Mouse (Mus musculus) kidney, adult 9 months (tissue): ENCODE measurements around the gene Scyl1.
A peak's percentile ranks its signal among the peaks of the same experiment; 100 is the strongest.
"Not testable (repeated sequence)": the region's sequence is repeated elsewhere in the genome, so short reads cannot be mapped to it uniquely, and the experiment has no call there.

Experiments
- DNase-seq: peaks from one replicate; pipeline ENCODE4 v3.0.0; 2022

Scyl1 gene

DNA sequence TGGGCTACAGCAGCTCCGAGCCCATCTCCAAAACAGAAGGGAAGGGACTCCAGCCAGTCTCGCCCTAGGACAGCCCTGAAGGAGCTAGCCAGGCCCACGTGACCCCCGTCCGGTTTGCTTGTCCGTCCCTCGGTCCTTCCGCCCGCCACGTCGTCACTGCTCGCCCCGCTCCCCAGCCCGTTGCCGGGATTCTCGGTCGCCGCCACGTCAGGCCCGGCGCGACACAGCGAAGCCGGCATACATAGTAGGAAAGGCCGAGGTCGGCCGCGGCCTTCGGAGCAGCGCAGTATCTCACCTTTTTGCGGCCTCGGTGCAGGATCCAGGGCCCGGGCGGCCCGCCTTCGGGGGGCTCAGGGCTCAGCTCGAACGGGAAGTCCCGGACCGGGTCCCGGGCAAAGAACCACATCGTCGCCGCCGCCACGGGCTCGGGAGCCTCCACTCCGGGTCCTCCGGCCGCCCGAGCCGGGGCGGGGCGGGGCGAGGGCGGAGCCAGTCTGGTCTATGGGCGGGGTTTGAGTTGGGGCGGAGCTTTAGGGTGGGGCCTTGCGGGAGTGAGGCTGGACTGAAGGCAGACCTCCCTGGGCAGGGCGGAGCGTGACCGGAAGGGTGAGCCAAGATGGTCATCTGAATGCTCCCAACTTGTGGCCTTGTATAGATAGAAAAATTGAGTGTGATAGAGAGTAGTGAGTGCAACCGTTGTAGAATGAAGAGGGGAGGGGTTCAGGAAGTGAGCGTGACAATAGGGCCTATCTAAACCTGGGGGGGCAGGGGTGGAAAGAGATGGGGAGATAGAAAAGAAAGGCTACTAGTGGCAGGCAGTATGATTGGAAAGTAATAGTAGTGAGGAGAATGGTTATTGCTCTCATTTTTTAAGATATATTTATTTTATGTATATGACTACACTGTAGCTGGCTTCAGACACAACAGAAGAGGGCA lies at the start of gene Scyl1:
Gene Scyl1 (minus strand): TSS at position 495 of the 936 bp plus-strand sequence.
- peak; percentile 98 for DNase-seq

DNA sequence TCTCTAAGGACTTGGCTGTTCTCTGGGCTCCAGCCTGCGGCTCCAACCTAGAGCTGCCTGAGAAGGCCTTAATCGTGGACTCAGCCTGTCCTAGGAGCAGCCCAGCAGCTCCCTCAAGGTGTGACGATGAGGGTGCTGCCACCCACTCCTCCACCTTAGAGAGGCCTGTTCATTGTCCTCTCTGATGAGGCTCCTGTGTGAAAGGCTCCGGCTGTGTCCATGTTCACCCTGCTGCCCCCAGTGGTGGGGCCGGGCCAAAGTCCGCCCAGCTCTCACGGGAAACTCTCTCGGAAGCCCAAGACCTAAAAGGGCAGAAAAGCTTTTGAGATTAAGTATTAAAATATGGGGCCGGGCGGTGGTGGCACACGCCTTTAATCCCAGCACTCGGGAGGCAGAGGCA lies 48.3 kb upstream of the Scyl1 start:
- peak; percentile 93 for DNase-seq

DNA sequence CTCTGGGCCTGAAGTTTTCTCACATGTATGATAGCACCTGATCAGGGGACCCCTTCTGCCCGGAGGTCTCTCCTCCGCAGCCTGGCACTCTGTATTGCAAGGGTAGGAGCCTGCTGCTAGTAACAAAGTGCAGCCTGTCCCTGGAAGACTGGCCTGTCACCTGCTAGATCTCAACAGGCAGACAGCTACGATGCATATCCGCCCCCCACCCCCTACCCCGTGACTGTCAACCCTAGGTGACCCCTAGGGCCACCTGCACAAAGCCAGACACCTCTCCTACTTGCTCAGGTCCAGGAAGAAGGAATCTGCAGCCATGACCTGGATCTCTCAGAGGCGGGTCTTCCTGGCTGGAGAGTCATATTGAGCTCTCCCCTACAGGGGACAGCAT lies 47.4 kb upstream of the Scyl1 start:
- no peak for DNase-seq

DNA sequence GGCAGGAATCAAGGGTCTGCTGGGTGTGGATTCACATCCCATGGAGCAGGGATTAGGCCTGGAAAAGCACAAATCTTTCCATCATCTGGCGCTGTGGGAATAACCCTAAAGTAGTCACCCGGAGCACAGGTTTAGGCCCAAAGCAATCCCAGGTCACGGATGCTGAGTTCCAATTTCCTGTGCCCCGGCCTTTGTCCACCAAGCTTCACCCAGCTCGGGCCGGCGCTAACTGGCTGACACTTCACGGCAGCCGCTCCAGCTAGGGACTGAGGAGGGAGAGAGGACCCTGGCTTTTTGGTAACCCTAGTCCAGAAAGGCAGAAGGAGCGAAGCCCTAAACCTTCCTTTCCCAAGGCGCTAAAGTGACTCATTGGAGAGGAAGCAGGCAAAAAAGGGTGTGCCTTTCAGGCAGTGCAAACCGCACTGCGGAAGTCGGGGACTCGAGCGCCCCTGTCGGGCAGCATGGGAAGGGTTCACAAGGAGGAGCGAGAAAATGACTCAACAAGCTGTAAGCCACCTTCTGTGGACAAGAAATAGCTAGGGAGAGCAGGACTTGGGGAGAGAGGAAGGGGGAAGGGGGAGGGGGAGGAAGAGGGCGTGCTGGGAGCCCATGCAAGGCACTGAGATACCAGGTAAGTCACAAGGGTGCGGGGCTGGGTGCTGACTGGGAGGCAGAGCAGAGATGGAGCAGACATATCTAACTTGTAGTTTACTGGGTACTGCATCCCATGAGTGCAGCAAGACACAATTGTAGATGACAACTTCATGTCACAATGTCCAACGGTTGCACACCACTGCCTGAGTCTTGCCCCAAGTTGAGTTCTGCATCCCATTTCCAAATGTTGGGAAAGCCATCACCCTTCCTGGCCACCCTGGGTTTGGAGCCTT lies 46.7 kb upstream of the Scyl1 start:
- peak; percentile 93 for DNase-seq

DNA sequence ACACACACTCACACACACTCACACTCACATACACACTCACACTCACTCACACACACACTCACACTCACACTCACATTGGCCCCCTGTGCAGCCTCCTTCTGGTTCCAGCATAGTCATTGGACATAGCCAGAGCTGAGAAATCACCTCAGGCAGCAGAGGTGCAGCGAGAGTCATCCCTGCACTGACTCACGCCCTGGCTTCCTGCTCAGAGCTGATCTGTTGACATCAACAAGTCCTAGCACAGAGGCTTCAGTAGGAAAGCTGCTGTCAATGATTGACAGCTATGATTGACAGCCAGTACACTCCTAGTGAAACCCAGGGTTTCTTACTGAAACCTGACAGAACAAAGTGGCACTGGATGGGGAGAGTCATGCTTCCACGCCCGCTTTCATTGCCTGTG lies 44.7 kb upstream of the Scyl1 start:
- DNase-seq: peak; percentile 93

DNA sequence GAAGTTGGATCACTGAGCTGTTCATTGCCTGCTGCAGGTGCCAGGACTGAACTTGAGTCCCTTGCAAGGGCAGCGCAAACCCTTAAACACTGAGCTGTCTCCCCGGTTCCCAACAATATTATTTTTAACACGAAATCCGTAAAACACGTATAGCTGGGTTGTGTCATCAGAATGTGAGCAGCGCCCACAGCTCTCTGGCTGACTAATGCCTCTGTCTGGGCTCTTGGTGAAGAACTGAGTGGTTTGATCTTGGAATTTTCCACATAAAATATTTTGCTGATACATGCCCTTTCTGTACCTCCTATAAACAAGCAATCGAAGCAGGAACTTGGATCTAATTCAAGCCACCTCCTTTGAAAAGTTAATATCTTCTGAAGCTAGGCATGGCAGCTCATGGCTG lies 43.8 kb upstream of the Scyl1 start:
- DNase-seq: peak; percentile 78

DNA sequence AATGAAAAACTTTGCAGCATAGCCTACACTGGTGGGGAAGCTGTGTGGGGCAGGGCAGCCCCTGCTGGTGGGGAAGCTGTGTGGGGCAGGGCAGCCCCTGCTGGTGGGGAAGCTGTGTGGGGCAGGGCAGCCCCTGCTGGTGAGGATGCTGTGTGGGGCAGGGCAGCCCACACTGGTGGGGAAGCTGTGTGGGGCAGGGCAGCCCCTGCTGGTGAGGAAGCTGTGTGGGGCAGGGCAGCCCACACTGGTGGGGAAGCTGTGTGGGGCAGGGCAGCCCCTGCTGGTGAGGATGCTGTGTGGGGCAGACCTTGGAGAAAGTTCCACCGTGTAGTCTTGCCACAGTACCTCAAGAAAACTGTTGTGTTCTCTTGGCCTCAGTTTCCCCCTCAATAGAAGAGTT lies 42.8 kb upstream of the Scyl1 start:
- DNase-seq: not testable (repeated sequence)

DNA sequence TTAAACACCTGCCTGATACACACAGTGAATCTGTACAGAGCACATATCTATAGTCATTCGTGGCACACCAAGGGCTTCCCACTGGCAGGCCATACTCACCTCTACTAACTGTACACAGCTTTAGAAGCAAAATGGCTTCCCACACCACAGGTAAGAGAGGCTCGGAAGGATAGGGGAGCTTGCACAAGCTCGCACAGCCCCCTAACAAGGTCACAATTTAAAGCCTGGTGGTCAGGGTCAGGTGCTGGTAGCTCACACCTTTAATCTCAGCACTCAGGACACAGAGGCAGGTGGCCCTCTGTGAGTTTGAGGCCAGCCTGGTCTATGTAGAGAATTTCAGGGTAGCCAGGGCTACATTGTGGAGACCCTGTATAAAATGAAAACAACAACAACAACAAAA lies 42.3 kb upstream of the Scyl1 start:
- DNase-seq: no peak

DNA sequence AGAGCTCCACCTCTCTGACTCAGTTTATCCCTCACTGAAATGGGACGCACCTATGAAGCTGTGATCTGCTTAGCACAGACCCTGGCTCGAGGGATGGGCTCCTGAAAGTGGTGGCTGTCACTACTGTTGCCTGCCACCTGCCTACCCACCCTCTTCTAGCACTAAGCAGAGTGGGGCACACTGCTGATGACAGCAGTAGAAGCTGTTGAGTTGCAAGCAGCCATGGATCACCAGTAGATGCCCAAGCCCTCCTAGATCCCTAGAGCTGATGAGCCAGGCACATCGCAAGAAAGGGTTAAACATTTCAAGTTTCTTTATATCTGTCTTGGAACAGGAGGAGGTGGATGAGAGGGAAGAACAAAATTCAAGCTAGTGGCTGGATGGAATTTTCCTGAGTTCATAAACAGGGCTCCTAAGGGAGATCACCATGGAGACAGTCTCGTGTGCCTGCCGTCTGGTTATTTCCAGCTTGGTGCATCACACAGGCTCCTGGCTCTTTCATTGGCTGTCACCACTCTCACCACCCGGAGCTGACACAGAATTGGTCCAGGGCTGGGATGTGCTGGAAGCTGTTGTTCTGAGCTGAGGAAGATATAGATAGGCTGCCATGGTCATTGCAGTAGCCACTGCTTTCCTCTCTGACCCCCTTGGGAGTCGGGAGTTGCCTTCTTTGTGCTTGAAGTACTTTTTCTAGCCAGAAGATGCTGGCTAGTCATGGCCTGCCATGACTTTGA lies 40.7 kb upstream of the Scyl1 start:
- peak; percentile 88 for DNase-seq

DNA sequence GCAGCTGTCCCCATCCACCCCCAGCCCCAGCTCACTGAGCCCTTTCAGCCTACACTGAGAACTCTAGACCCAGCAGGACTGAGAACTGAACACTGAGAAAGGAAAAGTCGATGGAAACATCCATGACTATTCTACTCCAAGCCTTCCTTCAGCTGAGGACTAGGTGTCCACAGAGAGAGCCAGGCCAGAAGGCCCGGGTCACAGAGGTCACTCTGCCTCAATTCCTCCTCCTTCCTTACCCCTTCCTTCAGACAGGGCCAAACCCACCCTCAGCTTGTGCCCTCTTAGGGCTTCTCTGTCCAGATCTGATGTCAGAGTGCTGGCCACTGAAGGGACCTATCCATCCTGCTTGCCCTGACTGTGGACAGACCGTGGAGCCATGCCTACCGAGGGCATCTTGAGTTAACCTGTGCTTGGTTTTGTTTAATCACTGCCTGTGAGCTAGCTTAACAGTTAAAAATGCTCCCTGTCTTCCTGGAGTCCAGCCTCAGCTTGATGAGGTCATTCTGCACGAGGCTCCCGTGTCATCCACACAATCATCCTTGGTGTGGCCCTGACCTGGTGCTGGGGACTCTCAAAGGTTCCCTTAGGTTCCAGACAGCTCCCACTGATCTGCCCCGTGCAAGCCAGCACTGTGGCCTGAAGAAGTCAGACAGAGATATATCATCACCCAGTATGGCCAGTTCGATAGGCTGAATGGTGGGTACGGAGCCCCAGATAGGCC lies 39.8 kb upstream of the Scyl1 start:
- no peak for DNase-seq

DNA sequence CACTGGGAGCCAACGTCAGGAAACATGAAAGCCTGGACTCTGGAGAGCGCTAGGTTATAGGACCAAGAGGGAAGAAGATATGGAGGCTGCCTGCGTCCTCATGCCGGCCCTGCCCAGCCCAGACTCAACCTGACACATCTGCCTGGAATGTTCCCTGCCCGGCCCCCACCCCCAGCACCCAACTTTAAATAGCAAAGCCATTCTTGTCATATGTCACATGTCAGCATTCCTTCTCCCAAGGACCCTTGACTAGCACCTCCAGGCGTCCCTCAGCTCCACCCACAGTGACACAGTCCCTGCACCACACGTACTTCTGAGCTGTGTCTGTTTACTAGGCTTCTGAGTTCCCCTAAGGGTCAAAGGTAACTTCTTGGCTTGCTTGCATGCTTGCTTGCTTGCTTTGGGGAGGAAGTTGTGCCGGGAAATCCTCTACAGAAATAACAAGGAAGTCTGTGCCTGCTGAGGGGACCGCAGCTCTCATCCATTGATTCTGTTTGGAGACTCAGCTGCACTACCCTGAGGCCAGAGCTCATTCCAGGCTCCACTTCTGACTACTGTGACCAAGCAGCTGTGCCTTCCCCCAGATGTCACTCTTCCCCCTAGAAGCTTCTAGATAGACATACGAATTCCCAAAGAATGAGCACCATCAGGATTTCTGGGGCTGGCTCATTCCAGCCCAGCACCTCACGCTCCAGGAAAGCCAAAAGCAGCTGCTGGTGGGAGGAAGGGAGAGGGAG lies 39.1 kb upstream of the Scyl1 start:
- DNase-seq: peak; percentile 82

DNA sequence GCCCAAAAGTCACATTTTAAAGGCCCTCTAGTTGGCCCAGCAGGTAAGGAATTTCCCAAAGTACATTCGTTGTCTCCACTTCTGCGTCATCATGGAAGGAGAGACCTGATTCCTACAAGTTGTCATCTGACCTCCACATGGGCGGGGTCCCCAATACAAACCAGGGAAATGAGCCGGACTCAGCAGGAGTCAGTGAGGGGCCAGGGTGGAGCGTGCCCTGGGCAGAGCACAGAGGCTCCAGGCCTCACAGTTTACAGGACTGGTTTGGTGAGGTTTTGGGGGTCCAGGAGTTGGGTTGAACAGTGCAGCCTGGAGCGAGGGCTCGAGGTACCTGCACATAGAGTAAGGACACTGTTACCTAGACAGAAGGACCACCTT lies 38.5 kb upstream of the Scyl1 start:
- no peak for DNase-seq

DNA sequence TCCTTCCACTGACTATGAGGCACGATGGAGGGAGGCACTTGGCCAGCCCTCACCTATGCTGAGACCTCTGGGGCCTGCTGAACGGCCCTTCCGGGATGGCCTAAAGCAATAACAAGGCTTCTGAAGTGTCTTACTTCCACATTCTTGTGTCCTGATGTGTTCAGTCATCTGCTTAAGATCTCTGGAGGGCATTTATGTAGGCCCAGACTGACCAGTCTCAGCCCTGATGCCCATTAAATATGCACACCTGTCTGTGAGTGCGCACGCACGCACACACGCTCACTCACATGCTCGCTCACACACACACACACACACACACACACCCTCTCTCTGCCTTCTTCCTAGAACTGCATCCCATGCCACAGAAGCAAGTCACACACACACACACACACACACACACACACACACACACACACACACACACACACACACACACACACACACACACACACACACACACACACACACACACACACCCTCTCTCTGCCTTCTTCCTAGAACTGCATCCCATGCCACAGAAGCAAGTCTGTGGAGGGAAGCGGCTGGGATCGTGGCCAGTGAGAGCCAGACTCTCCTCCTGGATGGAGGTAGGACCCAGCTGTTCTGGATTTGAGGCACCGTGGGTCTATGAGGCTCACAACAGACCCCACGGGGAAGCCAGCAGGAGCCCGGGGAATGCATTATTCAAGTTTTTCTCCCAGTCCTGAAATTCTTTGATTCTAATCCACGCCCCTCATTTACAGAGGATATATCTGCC lies 37.9 kb upstream of the Scyl1 start:
- DNase-seq: no peak

DNA sequence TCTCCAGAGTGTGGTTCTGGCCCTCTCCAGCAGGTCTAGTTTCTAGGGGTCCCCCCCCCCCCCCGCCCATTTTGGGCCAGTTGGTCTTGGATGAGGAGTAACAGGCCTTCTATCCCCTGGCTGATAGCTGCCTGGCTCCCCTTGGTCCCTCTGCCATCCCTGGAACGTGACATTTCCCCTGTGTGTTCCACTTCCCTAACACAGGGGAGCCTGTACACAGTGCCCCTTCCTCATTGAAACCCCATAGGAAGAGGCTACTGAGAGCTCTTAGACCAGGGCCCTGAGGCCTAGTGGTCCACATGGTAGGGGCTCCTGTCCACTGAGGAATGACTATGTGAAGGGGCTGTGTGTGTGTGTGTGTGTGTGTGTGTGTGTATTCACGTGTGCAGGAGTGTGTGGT lies 36.5 kb upstream of the Scyl1 start:
- no peak for DNase-seq

DNA sequence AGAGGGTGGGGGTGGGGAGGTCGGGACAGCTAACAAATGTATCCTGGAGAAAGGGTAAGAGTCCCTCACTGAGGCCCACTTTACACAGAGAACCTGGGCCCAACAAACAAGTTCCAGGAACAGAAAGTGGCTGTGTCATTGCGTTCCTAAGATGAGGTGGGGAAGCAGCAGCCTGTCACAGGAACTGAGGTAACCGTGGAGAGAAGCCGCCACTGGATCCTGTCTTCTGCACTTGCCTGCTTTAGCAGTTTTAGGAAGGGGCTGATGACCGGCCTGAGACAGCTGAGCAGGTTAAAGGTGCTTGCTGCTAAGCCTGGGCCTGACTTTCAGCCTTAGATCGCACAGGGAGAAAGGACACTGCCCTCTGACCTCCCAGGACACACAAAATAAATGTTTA lies 35.6 kb upstream of the Scyl1 start:
- DNase-seq: peak; percentile 64

DNA sequence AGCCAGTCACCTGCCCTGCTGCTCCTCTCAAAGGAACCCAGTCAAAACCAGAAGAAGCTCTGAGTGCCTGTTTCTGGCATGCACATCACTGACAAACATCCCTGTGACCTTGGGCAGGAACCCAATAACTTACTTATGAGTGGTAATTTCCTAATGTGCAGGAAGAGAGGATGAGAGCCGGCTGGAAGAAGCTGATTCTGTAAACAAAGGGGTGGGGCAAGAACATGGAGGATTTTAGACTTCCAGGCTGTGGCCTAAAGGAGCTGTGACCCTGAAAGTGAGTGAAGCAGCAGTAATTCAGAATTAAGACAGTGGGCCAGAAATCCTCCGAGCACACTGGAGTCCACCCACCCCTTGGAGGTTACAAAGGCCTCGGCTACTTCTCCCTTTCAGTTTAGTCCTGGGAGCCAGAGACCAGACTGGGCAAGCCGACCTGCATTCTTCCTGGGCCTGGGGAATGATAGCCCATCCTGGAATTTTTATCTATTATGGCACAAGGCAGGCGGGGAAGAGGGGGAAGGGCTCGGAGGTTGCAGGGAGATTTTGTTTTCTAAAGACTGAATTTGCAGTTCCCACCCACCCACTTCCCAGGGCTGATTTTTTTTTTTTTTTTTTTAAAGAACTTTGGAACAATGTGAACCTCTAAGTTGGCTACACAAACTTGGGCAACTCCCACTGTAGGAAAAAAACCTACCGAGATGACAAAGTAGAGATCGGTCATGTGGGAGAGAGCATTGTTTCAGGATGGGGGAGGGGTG lies 35.0 kb upstream of the Scyl1 start:
- DNase-seq: peak; percentile 85

DNA sequence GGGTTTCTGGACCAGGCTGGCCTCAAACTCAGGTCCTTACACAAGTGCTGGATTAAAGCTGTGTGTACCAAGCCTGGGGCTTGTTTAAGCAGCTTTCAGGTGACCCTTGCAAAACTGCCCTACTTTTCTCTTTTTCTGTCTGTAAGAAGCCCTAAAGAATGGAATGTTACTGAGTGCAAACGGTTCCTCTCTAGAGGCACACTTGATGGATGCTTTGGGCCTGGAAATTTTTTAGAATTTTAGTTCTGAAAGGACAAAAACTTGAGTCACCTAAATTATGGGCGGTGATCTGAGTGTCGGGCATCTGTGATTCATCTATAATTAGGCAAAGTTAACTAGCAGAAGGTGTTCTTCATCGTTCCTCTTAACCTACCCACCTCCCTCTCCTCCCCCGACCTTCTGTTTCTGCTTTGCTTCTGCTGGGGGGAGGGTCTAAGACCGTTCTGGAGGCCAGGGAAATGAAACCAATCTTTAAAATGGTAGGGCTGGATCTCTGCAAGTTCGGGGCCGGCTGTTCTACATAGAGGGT lies 33.2 kb upstream of the Scyl1 start:
- no peak for DNase-seq

DNA sequence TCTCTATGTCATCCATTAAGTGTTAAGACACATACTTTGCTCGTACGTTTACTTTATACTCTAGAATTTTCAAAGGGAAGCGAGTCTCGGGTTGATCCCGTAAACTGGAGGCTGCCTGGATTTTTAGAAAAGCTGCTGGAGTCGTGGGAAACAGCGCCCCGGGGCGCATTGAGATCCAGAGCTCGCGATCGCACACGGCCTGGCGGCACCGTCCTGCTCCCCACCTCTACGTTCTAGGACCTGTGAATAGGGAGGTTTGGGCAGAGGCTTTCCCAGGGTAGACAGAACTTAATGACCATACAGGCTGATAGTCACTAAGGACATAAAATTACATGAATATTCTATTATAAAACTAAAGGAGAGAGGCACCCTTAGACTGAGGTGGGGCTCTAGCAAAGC lies 32.7 kb upstream of the Scyl1 start:
- no peak for DNase-seq

DNA sequence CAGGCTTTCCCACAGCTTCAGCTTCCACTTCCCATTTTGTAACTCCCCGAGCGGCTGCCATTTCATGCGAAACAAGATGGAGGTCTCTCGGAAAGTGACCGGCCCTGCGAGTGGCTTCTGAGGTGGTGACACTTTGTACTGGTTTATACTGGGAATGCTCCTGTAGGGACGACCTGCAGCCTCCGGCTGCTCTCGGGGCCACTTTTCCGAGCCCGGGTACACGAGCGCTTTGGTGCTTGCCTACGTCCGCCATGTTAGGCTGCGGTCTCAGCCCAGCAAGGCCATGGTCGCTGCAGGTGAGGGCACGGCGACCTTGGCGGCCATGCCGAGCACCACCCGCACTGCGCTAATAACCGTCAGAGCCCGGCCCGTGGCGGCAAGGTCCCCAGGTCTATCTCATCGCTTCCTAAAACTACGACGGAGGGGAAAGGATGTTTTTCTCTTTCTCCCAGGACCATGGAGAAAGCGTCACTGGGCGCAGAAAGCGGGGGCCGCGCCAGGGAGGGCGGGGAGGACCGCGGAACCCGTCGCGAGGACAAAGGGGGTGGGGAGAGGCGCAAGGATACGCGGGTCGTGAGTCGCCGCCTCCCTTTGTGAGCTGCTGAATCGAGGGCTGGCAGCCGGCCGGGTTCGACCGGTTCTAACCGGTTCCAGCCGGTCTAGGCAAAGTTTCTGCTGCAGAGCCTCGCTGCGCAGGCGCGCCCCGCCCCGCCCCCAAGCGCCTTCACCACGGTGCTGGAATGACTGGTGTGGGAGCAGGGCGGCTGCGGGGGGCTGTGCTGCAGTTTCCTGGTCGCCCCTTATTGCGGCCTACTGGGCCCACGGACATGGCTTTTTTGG lies 32.0 kb upstream of the Scyl1 start:
- DNase-seq: peak; percentile 99
